Mouse (Mus musculus) MEL (cell line): ENCODE measurements at regions not wholly inside any gene's neighbourhood (a gene's known extent, or its start where the extent isn't known, plus 50 kb on each side); places are given as distances from the start of the nearest gene placed in this dataset.

Experiments
- DNase-seq: peaks from one replicate; pipeline ENCODE4 v3.0.0; 2011; ENCODE audit warnings: low read depth, low spot score
- H3K27ac ChIP-seq: 2 replicates; pipeline ENCODE4 v1.5.1; 2012; ENCODE audit warnings: low read depth, mild to moderate bottlenecking, control low read depth, low read length, moderate library complexity; ENCODE audit not compliant: control insufficient read depth
- H3K27me3 ChIP-seq, 2 experiments: fragments of 150-350 bp in 1 of 2; sonication (generic) in 1 of 2; 2 replicates each; pipeline ENCODE4 v1.6.1; 2012; ENCODE audit warnings: low read length in 2 of 2, mild to moderate bottlenecking in 2 of 2, improper control_type of control experiment in 1 of 2, moderate library complexity in 1 of 2; ENCODE audit not compliant: insufficient read depth in 2 of 2, control insufficient read depth in 1 of 2
- H3K36me3 ChIP-seq, 2 experiments: 2 replicates each; pipeline ENCODE4 v1.6.1; 2012 to 2014; ENCODE audit warnings: low read length in 2 of 2, improper control_type of control experiment in 1 of 2, inconsistent platforms in 1 of 2, mild to moderate bottlenecking in 1 of 2; ENCODE audit not compliant: insufficient read depth in 2 of 2, control insufficient read depth in 1 of 2
- H3K4me1 ChIP-seq, 2 experiments: fragments of 150-350 bp in 1 of 2; sonication (generic) in 1 of 2; 2 replicates each; pipeline ENCODE4 v1.6.1; 2012; ENCODE audit warnings: low read length in 2 of 2, improper control_type of control experiment in 1 of 2, mild to moderate bottlenecking in 1 of 2; ENCODE audit not compliant: insufficient read depth in 2 of 2, control insufficient read depth in 1 of 2
- H3K4me3 ChIP-seq, 2 experiments: fragments of 150-350 bp in 1 of 2; sonication (generic) in 1 of 2; 2 replicates each; pipeline ENCODE4 v1.5.1; 2012; ENCODE audit warnings: low read depth in 2 of 2, low read length in 2 of 2, mild to moderate bottlenecking in 2 of 2, moderate library complexity in 2 of 2, control low read depth in 1 of 2, improper control_type of control experiment in 1 of 2; ENCODE audit not compliant: control insufficient read depth in 1 of 2, insufficient read depth in 1 of 2
- H3K79me2 ChIP-seq: 2 replicates; pipeline ENCODE4 v1.6.1; 2012; ENCODE audit warnings: mild to moderate bottlenecking, low read length, moderate library complexity; ENCODE audit not compliant: control insufficient read depth, poor library complexity, insufficient read depth
- H3K9ac ChIP-seq: 2 replicates; pipeline ENCODE4 v1.6.1; 2012; ENCODE audit warnings: low read depth, mild to moderate bottlenecking, control low read depth, low read length, moderate library complexity; ENCODE audit not compliant: control insufficient read depth, poor library complexity, severe bottlenecking
- H3K9me3 ChIP-seq: fragments of 150-350 bp; sonication (generic); replicated peaks from 2 replicates; pipeline ENCODE4 v1.6.1; 2012; ENCODE audit warnings: mild to moderate bottlenecking, low read length, improper control_type of control experiment, moderate library complexity; ENCODE audit not compliant: insufficient read depth
- BHLHE40 ChIP-seq: IDR thresholded peaks from 2 replicates; pipeline ENCODE4 v1.6.1; 2012; ENCODE audit warnings: low read depth, mild to moderate bottlenecking, inconsistent platforms, low read length, improper control_type of control experiment, borderline replicate concordance
- EP300 ChIP-seq, 2 experiments: IDR thresholded peaks; 2 replicates each; pipeline ENCODE4 v1.6.1; 2011; ENCODE audit warnings: improper control_type of control experiment in 2 of 2, low read length in 2 of 2, low read depth in 1 of 2, mild to moderate bottlenecking in 1 of 2
- ETS1 ChIP-seq: IDR thresholded peaks from 2 replicates; pipeline ENCODE4 v1.6.1; 2012; ENCODE audit warnings: low read depth, mild to moderate bottlenecking, inconsistent platforms, low read length, improper control_type of control experiment, moderate library complexity
- JUND ChIP-seq: IDR thresholded peaks from 2 replicates; pipeline ENCODE4 v1.6.1; 2011; ENCODE audit warnings: low read depth, mild to moderate bottlenecking, improper control_type of control experiment, low read length
- MAX ChIP-seq: IDR thresholded peaks from 2 replicates; pipeline ENCODE4 v1.6.1; 2011; ENCODE audit warnings: low read length, improper control_type of control experiment
- MAZ ChIP-seq: IDR thresholded peaks from 2 replicates; pipeline ENCODE4 v1.6.1; 2012; ENCODE audit warnings: low read depth, mild to moderate bottlenecking, inconsistent platforms, low read length, improper control_type of control experiment
- MYB ChIP-seq: IDR thresholded peaks from 2 replicates; pipeline ENCODE4 v1.6.1; 2011; ENCODE audit warnings: mild to moderate bottlenecking, low read depth, low read length, improper control_type of control experiment
- NRF1 ChIP-seq: IDR thresholded peaks from 2 replicates; pipeline ENCODE4 v1.6.1; 2014; ENCODE audit warnings: low read depth, mild to moderate bottlenecking, inconsistent platforms, low read length, improper control_type of control experiment, moderate library complexity; ENCODE audit not compliant: poor library complexity, insufficient read depth, severe bottlenecking
- RCOR1 ChIP-seq: IDR thresholded peaks from 2 replicates; pipeline ENCODE4 v1.6.1; 2012; ENCODE audit warnings: low read depth, mild to moderate bottlenecking, inconsistent platforms, low read length, improper control_type of control experiment
- SIN3A ChIP-seq: IDR thresholded peaks from 2 replicates; pipeline ENCODE4 v1.6.1; 2012; ENCODE audit warnings: low read length, improper control_type of control experiment, inconsistent platforms
- TCF12 ChIP-seq: IDR thresholded peaks from 2 replicates; pipeline ENCODE4 v1.6.1; 2014; ENCODE audit warnings: low read depth, mild to moderate bottlenecking, inconsistent platforms, low read length, improper control_type of control experiment, moderate library complexity
- USF1 ChIP-seq: IDR thresholded peaks from 2 replicates; pipeline ENCODE4 v1.6.1; 2014; ENCODE audit warnings: low read depth, mild to moderate bottlenecking, inconsistent platforms, low read length, improper control_type of control experiment, moderate library complexity
- USF2 ChIP-seq, 2 experiments: IDR thresholded peaks; 2 replicates each; pipeline ENCODE4 v1.6.1; 2011 to 2012; ENCODE audit warnings: improper control_type of control experiment in 2 of 2, low read length in 2 of 2, borderline replicate concordance in 1 of 2, inconsistent platforms in 1 of 2, low read depth in 1 of 2, mild to moderate bottlenecking in 1 of 2; ENCODE audit not compliant: insufficient read depth in 1 of 2
- ZMIZ1 ChIP-seq: IDR thresholded peaks from 2 replicates; pipeline ENCODE4 v1.6.1; 2012; ENCODE audit warnings: low read depth, mild to moderate bottlenecking, inconsistent platforms, low read length, improper control_type of control experiment, moderate library complexity

- Histone ChIP-seq H3K79me2 (no peaks in the 10 kb centered on the region), H3K4me3 (no peak overlapping the region), H3K4me1 (no peaks in the 10 kb centered on the region), H3K27me3 (no peaks in the 10 kb centered on the region), H3K9ac (no peak overlapping the region), H3K36me3 (no peaks in the 10 kb centered on the region), H3K9me3 (no peaks in the 10 kb centered on the region), H3K27ac (no peak overlapping the region)
- peak; percentile 5 for DNase-seq
- TF ChIP-seq JUND (no peak), TCF12 (peak; percentile 72; the same call in 1 of the 2 replicates), USF2 (IDR thresholded peaks at IDR 0.05; ENCODE audit: borderline replicate concordance in 1 of 2, insufficient read depth in 1 of 2, low read depth in 1 of 2, low read length in 2 of 2) (no peak), ETS1 (peak; percentile 28; the same call in 1 of the 2 replicates), EP300 (IDR thresholded peaks at IDR 0.05; ENCODE audit: low read depth in 1 of 2, low read length in 2 of 2) (peak; percentile 25 to 56; a peak in 1 of 4 replicates)
These were observed 266.2 kb upstream of the Xrcc4 start for GRCm38 (mm10) chr13:90355602-90356001.

DNA sequence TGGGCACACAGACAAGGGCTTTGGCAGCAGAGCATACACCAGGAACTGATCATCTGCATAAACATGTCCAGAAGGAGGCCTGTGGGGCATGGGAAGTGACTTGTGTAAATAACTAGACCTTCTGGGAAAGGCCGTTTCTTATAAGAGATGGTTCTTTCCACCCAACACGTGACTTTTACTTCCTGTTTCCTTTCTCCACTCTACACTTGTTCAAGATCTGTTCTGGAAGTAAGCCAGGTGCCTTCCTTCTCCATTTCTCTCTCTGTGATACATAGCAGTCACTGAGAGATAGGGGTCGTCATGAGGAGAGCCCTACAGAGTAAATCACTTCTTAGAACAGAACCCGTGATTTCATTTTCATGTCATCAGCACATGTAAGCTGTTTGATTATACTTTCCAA is 253.4 kb upstream of the Xrcc4 start:
- TF ChIP-seq USF1 (peak; percentile 92), MYB (no peak), NRF1 (no peak), MAX (peak; percentile 85), MAZ (no peak), ZMIZ1 (no peak), BHLHE40 (peak; percentile 51; the same call in 1 of the 2 replicates), USF2 (IDR thresholded peaks at IDR 0.05; ENCODE audit: borderline replicate concordance in 1 of 2, insufficient read depth in 1 of 2, low read depth in 1 of 2, low read length in 2 of 2) (peak in 1 of 2 experiments; percentile 65; a peak in 1 of 4 replicates), SIN3A (no peak), RCOR1 (0 out of 2 replicates have a peak, but pooled peaks have one; percentile 14)
- Histone ChIP-seq H3K9me3 (no peaks in the 10 kb centered on the region), H3K4me1 (peaks cover 0 to 2% of the 10 kb centered on the region in 2 experiments; a peak in 2 of 4 replicates), H3K9ac (no peak overlapping the region), H3K36me3 (peaks cover 0 to 2% of the 10 kb centered on the region in 2 experiments; a peak in 1 of 4 replicates), H3K27ac (no peak overlapping the region), H3K4me3 (no peak overlapping the region), H3K79me2 (no peaks in the 10 kb centered on the region), H3K27me3 (no peaks in the 10 kb centered on the region)
- DNase-seq: peak; percentile 76
